Mouse (Mus musculus): ENCODE results near the gene Ctbp2. TPM values are rescaled to one million over a fixed set of nuclear protein-coding genes. Genes with fewer than 3 reads are reported as not detected.
A peak's percentile ranks its signal among the peaks of the same experiment; 100 is the strongest.

The Ctbp2 gene
- polyA plus RNA-seq, 1 experiment from 2014 or later, result 157 TPM

- Histone ChIP-seq H3K36me3 (ENCODE audit: control insufficient read depth, insufficient read depth, low read length) (peaks cover 13% of the 10 kb centered on the region; the same call in 1 of the 2 replicates), H3K4me1 (ENCODE audit: control insufficient read depth, insufficient read depth, low read length) (peaks cover 16% of the 10 kb centered on the region), H3K27ac (ENCODE audit: low read depth, low read length) (no peak overlapping the region), H3K27me3 (ENCODE audit: control insufficient read depth, insufficient read depth, low read length) (no peaks in the 10 kb centered on the region), H3K4me3 (ENCODE audit: low read length) (no peak overlapping the region), H3K9me3 (ENCODE audit: control insufficient read depth, low read length) (no peaks in the 10 kb centered on the region), H3K4me2 (replicated peaks; ENCODE audit: low read depth, low read length) (no peak overlapping the region), H3K9ac (ENCODE audit: low read depth, low read length) (no peak overlapping the region)
- ATAC-seq (ENCODE audit: low FRiP score, low TSS enrichment), result peak; percentile 15; the same call in 1 of the 2 replicates
- 72% methylated on average over 11 of the region's 11 CpGs for WGBS
Observed at GRCm38 (mm10) chr7:133007343-133007742, 116.8 kb downstream of the Ctbp2 start.

- Histone ChIP-seq H3K4me2 (replicated peaks; ENCODE audit: low read depth, low read length) (no peak overlapping the region), H3K9ac (ENCODE audit: low read depth, low read length) (no peak overlapping the region), H3K36me3 (ENCODE audit: control insufficient read depth, insufficient read depth, low read length) (peaks cover 13% of the 10 kb centered on the region; the same call in 1 of the 2 replicates), H3K4me1 (ENCODE audit: control insufficient read depth, insufficient read depth, low read length) (peaks cover 9% of the 10 kb centered on the region; the same call in 1 of the 2 replicates), H3K4me3 (ENCODE audit: low read length) (no peak overlapping the region), H3K9me3 (ENCODE audit: control insufficient read depth, low read length) (no peaks in the 10 kb centered on the region), H3K27ac (ENCODE audit: low read depth, low read length) (no peak overlapping the region), H3K27me3 (ENCODE audit: control insufficient read depth, insufficient read depth, low read length) (no peaks in the 10 kb centered on the region)
- 81% methylated on average over 7 of the region's 7 CpGs for WGBS
- no peak for ATAC-seq (ENCODE audit: low FRiP score, low TSS enrichment)
Observed at GRCm38 (mm10) chr7:133005772-133006171, 118.4 kb downstream of the Ctbp2 start.

GRCm38 (mm10) chr7:133003421-133003820 is 120.7 kb downstream of the Ctbp2 start:
- no peak for ATAC-seq (ENCODE audit: low FRiP score, low TSS enrichment)
- 32% methylated on average over 3 of the region's 3 CpGs for WGBS
- Histone ChIP-seq H3K27me3 (ENCODE audit: control insufficient read depth, insufficient read depth, low read length) (no peaks in the 10 kb centered on the region), H3K4me2 (replicated peaks; ENCODE audit: low read depth, low read length) (no peak overlapping the region), H3K9ac (ENCODE audit: low read depth, low read length) (no peak overlapping the region), H3K36me3 (ENCODE audit: control insufficient read depth, insufficient read depth, low read length) (peaks cover 15% of the 10 kb centered on the region), H3K4me3 (ENCODE audit: low read length) (no peak overlapping the region), H3K27ac (ENCODE audit: low read depth, low read length) (no peak overlapping the region), H3K4me1 (ENCODE audit: control insufficient read depth, insufficient read depth, low read length) (peaks cover 9% of the 10 kb centered on the region; the same call in 1 of the 2 replicates), H3K9me3 (ENCODE audit: control insufficient read depth, low read length) (no peaks in the 10 kb centered on the region)

DNA sequence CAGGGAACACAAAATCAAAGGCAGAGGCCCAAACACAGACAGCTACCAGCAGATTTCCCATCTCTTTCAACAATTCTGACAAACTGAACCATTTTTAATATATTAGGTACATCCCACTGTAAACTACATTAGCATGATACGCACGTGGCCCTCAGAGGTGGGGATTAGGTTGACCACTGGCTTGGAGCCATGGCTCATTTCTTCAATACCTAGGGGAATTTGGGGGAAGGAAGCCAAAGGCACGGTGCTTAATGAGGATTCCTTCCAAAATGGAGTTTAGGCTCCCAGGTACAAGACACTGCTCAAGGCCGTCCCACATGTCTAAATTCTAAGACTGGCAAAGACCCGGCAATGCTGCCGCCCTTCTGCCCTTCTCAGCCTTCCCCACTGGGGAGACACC is 121.9 kb downstream of the Ctbp2 start:
- Histone ChIP-seq H3K4me1 (ENCODE audit: control insufficient read depth, insufficient read depth, low read length) (peaks cover 6% of the 10 kb centered on the region; the same call in 1 of the 2 replicates), H3K9ac (ENCODE audit: low read depth, low read length) (no peak overlapping the region), H3K36me3 (ENCODE audit: control insufficient read depth, insufficient read depth, low read length) (peaks cover 26% of the 10 kb centered on the region), H3K4me3 (ENCODE audit: low read length) (no peak overlapping the region), H3K4me2 (replicated peaks; ENCODE audit: low read depth, low read length) (no peak overlapping the region), H3K27me3 (ENCODE audit: control insufficient read depth, insufficient read depth, low read length) (no peaks in the 10 kb centered on the region), H3K9me3 (ENCODE audit: control insufficient read depth, low read length) (no peaks in the 10 kb centered on the region), H3K27ac (ENCODE audit: low read depth, low read length) (no peak overlapping the region)
- ATAC-seq (ENCODE audit: low FRiP score, low TSS enrichment), result no peak
- 87% methylated on average over 6 of the region's 6 CpGs for WGBS

DNA sequence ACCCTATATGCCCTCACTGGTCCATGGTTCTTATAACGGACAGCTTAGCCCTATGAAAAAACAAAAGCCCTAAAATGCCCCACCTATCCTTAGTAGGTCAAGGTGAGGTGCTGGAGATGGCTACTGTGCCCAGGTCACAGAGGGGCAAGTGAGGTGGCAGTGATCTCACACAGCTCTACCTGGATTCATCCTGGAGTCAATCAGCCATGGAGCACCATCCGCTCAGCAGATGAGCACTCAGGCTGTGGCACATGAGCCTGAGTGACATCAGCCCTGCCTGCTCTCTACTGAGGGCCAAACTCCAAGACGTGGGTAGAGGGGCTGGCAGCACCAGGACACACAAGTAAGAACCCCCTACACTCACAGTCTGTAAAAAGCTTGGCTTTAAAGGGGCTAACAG is 122.8 kb downstream of the Ctbp2 start:
- no peak overlapping the region for H3K4me3 ChIP-seq (ENCODE audit: low read length)
- H3K4me1 ChIP-seq (ENCODE audit: control insufficient read depth, insufficient read depth, low read length), result peaks cover 6% of the 10 kb centered on the region; the same call in 1 of the 2 replicates
- H3K9ac ChIP-seq (ENCODE audit: low read depth, low read length), result no peak overlapping the region
- H3K27ac ChIP-seq (ENCODE audit: low read depth, low read length), result no peak overlapping the region
- no peak for ATAC-seq (ENCODE audit: low FRiP score, low TSS enrichment)
- WGBS, result 91% methylated on average over 3 of the region's 3 CpGs
- no peaks in the 10 kb centered on the region for H3K27me3 ChIP-seq (ENCODE audit: control insufficient read depth, insufficient read depth, low read length)
- no peaks in the 10 kb centered on the region for H3K9me3 ChIP-seq (ENCODE audit: control insufficient read depth, low read length)
- H3K4me2 ChIP-seq (replicated peaks; ENCODE audit: low read depth, low read length), result no peak overlapping the region
- H3K36me3 ChIP-seq (ENCODE audit: control insufficient read depth, insufficient read depth, low read length), result peaks cover 35% of the 10 kb centered on the region

GRCm38 (mm10) chr7:132999061-132999460 is 125.1 kb downstream of the Ctbp2 start:
- Histone ChIP-seq H3K36me3 (ENCODE audit: control insufficient read depth, insufficient read depth, low read length) (peaks cover 59% of the 10 kb centered on the region), H3K9ac (ENCODE audit: low read depth, low read length) (no peak overlapping the region), H3K27ac (ENCODE audit: low read depth, low read length) (no peak overlapping the region), H3K4me3 (ENCODE audit: low read length) (no peak overlapping the region), H3K27me3 (ENCODE audit: control insufficient read depth, insufficient read depth, low read length) (no peaks in the 10 kb centered on the region), H3K4me2 (replicated peaks; ENCODE audit: low read depth, low read length) (no peak overlapping the region), H3K4me1 (ENCODE audit: control insufficient read depth, insufficient read depth, low read length) (peaks cover 6% of the 10 kb centered on the region; the same call in 1 of the 2 replicates), H3K9me3 (ENCODE audit: control insufficient read depth, low read length) (no peaks in the 10 kb centered on the region)
- ATAC-seq (ENCODE audit: low FRiP score, low TSS enrichment), result no peak
- 94% methylated on average over 11 of the region's 11 CpGs for WGBS

DNA sequence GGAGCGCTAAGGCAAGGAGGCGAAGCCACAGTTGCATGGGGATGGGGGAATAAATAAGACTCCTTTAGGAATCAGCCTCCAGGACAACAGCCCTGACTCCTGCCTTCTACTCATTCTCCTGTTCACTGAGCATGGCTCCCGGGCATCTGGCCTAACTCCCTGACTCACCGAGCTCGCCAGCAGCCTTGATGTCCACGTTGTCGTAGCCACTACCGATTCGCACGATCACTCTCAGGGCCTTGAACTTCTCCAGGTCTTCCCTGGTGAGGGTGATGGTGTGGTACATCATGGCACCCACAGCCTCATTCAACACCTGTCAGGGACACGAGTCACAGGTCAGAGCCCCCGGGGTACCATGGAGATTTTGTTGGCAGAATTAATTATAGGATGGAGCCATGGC is 125.5 kb downstream of the Ctbp2 start:
- Histone ChIP-seq H3K36me3 (ENCODE audit: control insufficient read depth, insufficient read depth, low read length) (peaks cover 63% of the 10 kb centered on the region), H3K4me1 (ENCODE audit: control insufficient read depth, insufficient read depth, low read length) (peaks cover 5% of the 10 kb centered on the region; the same call in 1 of the 2 replicates), H3K4me2 (replicated peaks; ENCODE audit: low read depth, low read length) (no peak overlapping the region), H3K9me3 (ENCODE audit: control insufficient read depth, low read length) (no peaks in the 10 kb centered on the region), H3K27ac (ENCODE audit: low read depth, low read length) (no peak overlapping the region), H3K27me3 (ENCODE audit: control insufficient read depth, insufficient read depth, low read length) (no peaks in the 10 kb centered on the region), H3K9ac (ENCODE audit: low read depth, low read length) (no peak overlapping the region), H3K4me3 (ENCODE audit: low read length) (no peak overlapping the region)
- ATAC-seq (ENCODE audit: low FRiP score, low TSS enrichment), result no peak
- WGBS, result 91% methylated on average over 12 of the region's 12 CpGs

DNA sequence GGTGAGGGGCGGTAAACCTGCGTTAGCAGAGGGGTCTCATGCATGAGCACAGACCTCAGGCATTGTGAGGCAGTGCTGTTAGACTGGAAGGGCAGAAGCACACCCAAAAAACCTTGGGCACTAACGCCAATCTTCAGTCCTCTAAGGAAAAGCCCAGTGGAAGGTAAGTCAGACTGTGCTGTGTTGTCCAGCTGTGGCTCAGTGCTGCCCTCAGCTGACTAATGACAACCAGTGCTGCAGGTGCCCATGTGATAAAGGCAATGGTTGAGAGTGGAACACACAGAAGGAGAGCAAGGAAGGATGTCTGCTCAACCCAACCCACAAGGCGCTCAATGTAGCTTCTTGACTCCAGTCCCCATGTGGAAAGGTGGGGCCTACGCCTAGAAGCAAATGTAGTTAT is 127.8 kb downstream of the Ctbp2 start:
- H3K9me3 ChIP-seq (ENCODE audit: control insufficient read depth, low read length), result no peaks in the 10 kb centered on the region
- 91% methylated on average over 5 of the region's 5 CpGs for WGBS
- ATAC-seq (ENCODE audit: low FRiP score, low TSS enrichment), result no peak
- H3K4me3 ChIP-seq (ENCODE audit: low read length), result no peak overlapping the region
- no peak overlapping the region for H3K9ac ChIP-seq (ENCODE audit: low read depth, low read length)
- no peak overlapping the region for H3K4me2 ChIP-seq (replicated peaks; ENCODE audit: low read depth, low read length)
- H3K36me3 ChIP-seq (ENCODE audit: control insufficient read depth, insufficient read depth, low read length), result peaks cover 84% of the 10 kb centered on the region
- no peak overlapping the region for H3K27ac ChIP-seq (ENCODE audit: low read depth, low read length)
- H3K27me3 ChIP-seq (ENCODE audit: control insufficient read depth, insufficient read depth, low read length), result no peaks in the 10 kb centered on the region
- H3K4me1 ChIP-seq (ENCODE audit: control insufficient read depth, insufficient read depth, low read length), result no peaks in the 10 kb centered on the region

- H3K4me3 ChIP-seq (ENCODE audit: low read length), result no peak overlapping the region
- no peak overlapping the region for H3K4me2 ChIP-seq (replicated peaks; ENCODE audit: low read depth, low read length)
- ATAC-seq (ENCODE audit: low FRiP score, low TSS enrichment), result no peak
- H3K27ac ChIP-seq (ENCODE audit: low read depth, low read length), result no peak overlapping the region
- no peaks in the 10 kb centered on the region for H3K27me3 ChIP-seq (ENCODE audit: control insufficient read depth, insufficient read depth, low read length)
- no peaks in the 10 kb centered on the region for H3K9me3 ChIP-seq (ENCODE audit: control insufficient read depth, low read length)
- WGBS, result 74% methylated on average over 6 of the region's 6 CpGs
- peaks cover 97% of the 10 kb centered on the region for H3K36me3 ChIP-seq (ENCODE audit: control insufficient read depth, insufficient read depth, low read length)
- H3K9ac ChIP-seq (ENCODE audit: low read depth, low read length), result no peak overlapping the region
- H3K4me1 ChIP-seq (ENCODE audit: control insufficient read depth, insufficient read depth, low read length), result no peaks in the 10 kb centered on the region
Observed at GRCm38 (mm10) chr7:132994628-132995191, 129.4 kb downstream of the Ctbp2 start.

All from kidney, embryonic 14.5 days (tissue).